Mouse (Mus musculus) heart, postnatal 0 days (tissue): Measurements from ENCODE around the gene Zfyve26.

Experiments
- CTCF ChIP-seq: IDR thresholded peaks from 2 replicates; pipeline ENCODE4 v1.5.1; 2016; ENCODE audit warnings: antibody characterized with exemption, control low read depth, low read depth
- EP300 ChIP-seq: IDR thresholded peaks from 2 replicates; pipeline ENCODE4 v1.6.1; 2016; ENCODE audit warnings: antibody characterized with exemption, low read depth

- TF ChIP-seq CTCF (no peak), EP300 (no peak)
These were observed 84.7 kb downstream of the Zfyve26 start for GRCm38 (mm10) chr12:79211447-79211846.
